Mouse (Mus musculus): ENCODE data around the gene Mpeg1.

DNA sequence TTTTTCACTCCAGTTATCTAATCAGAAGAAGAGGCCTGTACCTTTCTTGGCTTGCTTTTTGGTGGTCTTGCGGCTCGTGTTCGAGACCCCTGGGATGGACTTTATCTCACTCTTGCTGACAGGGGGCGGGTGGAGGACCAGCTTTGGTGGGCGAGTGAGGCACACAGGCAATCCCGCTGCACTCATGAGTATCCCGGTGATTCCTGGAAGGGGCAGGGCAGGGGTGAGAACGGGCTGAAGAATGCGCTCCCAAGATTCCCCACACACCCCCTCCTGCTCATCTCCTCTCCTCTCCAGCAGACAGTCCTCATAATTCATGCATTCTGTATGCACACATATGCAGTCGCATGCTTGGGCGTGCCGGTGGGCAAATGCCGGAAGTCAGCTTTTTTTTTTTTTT, 24.6 kb downstream of the Mpeg1 start:
- no peak for TF ChIP-seq CTCF (IDR thresholded peaks at IDR 0.05; ENCODE audit: low read depth, low read length)
- TF ChIP-seq POLR2A (IDR thresholded peaks at IDR 0.05; ENCODE audit: borderline replicate concordance, low read depth, low read length) = no peak
